Mouse (Mus musculus) MEL (cell line): ENCODE data around the gene Spata1.

Source experiments
- CTCF ChIP-seq, 3 experiments: IDR thresholded peaks in 2 of 3; conservative IDR thresholded peaks in 1 of 3; 2 replicates each; pipeline ENCODE4 v1.5.1; 2011 to 2012; ENCODE audit warnings: low read length in 3 of 3, low read depth in 2 of 3, mild to moderate bottlenecking in 2 of 3, improper control_type of control experiment in 1 of 3, inconsistent platforms in 1 of 3, mixed read lengths in 1 of 3, moderate library complexity in 1 of 3; ENCODE audit not compliant: control insufficient read depth in 1 of 3, insufficient read depth in 1 of 3, poor library complexity in 1 of 3, severe bottlenecking in 1 of 3
- HCFC1 ChIP-seq: IDR thresholded peaks from 2 replicates; pipeline ENCODE4 v1.6.1; 2012; ENCODE audit warnings: low read depth, mild to moderate bottlenecking, inconsistent platforms, low read length, improper control_type of control experiment, moderate library complexity
- POLR2A ChIP-seq, 2 experiments: IDR thresholded peaks; 2 replicates each; pipeline ENCODE4 v1.6.1; 2011 to 2012; ENCODE audit warnings: low read length in 2 of 2, mild to moderate bottlenecking in 2 of 2, control low read depth in 1 of 2, improper control_type of control experiment in 1 of 2, low read depth in 1 of 2, moderate library complexity in 1 of 2; ENCODE audit not compliant: control insufficient read depth in 1 of 2, insufficient read depth in 1 of 2, poor library complexity in 1 of 2
- RAD21 ChIP-seq: IDR thresholded peaks from 2 replicates; pipeline ENCODE4 v1.6.1; 2011; ENCODE audit warnings: mild to moderate bottlenecking, low read depth, low read length, improper control_type of control experiment

DNA sequence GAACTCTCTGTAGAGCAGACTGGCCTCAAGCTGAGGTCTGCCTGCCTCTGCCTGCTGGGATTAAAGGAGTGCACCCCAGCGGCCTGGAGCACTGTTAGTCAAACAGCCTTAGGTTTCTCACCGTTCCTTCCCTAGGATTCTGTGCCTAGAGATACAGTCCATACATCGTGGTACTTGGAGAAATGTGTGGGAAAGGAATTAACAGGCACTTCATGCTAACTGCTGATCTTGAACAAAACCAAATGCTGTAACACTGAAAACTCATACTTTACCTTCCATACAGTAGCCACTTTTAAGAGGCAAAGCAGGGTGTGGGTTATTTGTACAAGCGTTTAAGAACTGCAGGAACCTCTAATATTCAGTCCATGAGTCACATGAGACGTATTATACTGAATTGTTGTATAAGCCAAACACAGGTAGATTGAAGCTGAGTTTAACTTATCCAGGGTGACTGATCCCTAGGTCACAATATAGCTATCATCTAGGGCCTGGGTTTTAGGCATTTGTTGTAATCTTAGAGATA lies 2.1 kb upstream of the Spata1 start:
- no peak for TF ChIP-seq RAD21
- TF ChIP-seq CTCF (IDR thresholded peaks at IDR 0.05 in 2 of 3, conservative IDR thresholded peaks at IDR 0.05 in 1 of 3; ENCODE audit: control insufficient read depth in 1 of 3, insufficient read depth in 1 of 3, low read depth in 2 of 3, low read length in 3 of 3, poor library complexity in 1 of 3, severe bottlenecking in 1 of 3): no peak
- TF ChIP-seq POLR2A (IDR thresholded peaks at IDR 0.05; ENCODE audit: control insufficient read depth in 1 of 2, insufficient read depth in 1 of 2, low read depth in 1 of 2, low read length in 2 of 2, poor library complexity in 1 of 2): no peak
- no peak for TF ChIP-seq HCFC1
